Mouse (Mus musculus): Measurements from ENCODE around the gene Fbxo42. TPM values are rescaled to one million over a fixed set of nuclear protein-coding genes. Genes with fewer than 3 reads are reported as not detected.
A peak's percentile ranks its signal among the peaks of the same experiment; 100 is the strongest.

Gene Fbxo42
- polyA plus RNA-seq, 2 experiments = 23.1 to 29.7 TPM

DNA sequence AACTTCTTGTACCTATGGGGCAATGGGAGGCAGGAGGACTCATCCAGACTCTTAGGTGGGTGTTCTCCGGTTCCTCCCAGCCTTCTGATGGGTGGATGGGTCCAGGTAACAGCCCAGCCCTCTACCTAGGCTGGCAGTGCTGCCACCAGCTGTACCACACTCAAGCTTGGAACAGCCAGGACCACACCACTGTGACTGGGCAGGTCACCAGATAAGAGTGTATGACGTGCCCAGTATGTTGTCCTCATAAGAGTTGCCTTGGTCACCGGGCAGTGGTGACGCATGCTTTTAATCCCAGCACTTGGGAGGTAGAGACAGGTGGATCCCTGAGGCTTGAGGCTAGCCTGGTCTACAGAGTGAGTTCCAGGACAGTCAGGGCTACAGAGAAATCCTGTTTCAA lies 85.5 kb downstream of the Fbxo42 start:
- DNase-seq (ENCODE audit: low spot score) (no peak), ATAC-seq (ENCODE audit: low FRiP score, low read depth) (no peak)
- H3K27ac ChIP-seq (replicated peaks; ENCODE audit: low read depth, low read length) = no peak overlapping the region
- H3K4me2 ChIP-seq (replicated peaks; ENCODE audit: low read depth, low read length, severe bottlenecking) = no peak overlapping the region
- H3K27me3 ChIP-seq (ENCODE audit: control insufficient read depth, insufficient read depth, low read length) = no peaks in the 10 kb centered on the region
- no peak for TF ChIP-seq POLR2A (IDR thresholded peaks at IDR 0.05; ENCODE audit: borderline replicate concordance, extremely low read depth, insufficient read depth, insufficient read length)
- H3K4me1 ChIP-seq (ENCODE audit: control insufficient read depth, insufficient read depth, low read length) = no peaks in the 10 kb centered on the region
- WGBS = 88% methylated on average over 4 of the region's 4 CpGs
- no peak overlapping the region for H3K4me3 ChIP-seq (replicated peaks; ENCODE audit: low read length)
- no peaks in the 10 kb centered on the region for H3K9me3 ChIP-seq (ENCODE audit: control insufficient read depth, low read length)
- H3K36me3 ChIP-seq (ENCODE audit: control insufficient read depth, insufficient read depth, low read length) = no peaks in the 10 kb centered on the region
- no peak overlapping the region for H3K9ac ChIP-seq (ENCODE audit: low read depth, low read length, severe bottlenecking)

DNA sequence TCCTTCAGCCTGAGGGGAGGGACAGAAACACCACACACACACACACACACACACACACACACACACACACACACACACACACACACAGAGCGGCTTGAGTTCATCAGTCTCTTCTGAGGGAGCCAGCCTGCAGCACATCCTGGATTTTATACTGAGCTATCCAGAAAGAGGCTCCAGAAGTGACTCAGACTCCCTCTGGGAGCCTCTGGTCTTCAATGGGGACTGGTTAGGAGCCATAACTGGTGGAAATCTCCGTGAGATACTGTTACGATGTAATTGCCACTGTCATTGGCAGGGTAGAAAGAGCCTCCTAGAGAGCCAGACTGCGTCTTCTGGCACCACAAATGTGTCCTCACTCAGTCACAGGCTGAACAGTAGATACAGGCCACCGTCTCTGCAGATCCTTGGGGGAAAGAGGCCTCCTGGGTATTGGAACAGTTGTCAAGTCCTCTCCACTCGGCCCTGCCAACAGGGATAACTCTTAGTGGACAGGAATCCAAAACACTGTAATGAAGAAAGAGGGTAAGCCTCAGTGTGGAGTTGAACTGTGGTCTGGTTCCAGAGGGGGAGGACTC lies 87.9 kb downstream of the Fbxo42 start:
- peaks cover 16% of the 10 kb centered on the region for H3K27me3 ChIP-seq (ENCODE audit: control insufficient read depth, insufficient read depth, low read length)

DNA sequence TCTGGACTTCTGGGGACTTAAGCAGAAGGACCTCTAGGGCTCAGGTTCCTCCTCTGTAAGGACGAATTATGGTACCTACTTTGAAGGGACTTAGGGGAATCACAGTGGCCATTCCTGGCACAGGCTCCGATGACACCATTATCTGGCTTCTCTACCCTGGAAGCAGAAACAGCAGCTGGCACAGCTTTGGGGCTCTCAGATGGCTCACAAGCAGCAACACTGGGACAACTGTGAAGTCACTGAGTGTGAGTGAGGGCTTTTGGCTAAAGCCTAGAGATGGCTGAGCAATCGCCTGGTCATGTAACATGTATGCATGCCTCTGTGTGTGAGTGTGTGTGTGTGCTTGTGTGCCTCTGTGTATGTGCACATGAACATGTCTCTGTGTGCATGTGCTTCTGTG lies 89.1 kb downstream of the Fbxo42 start:
- Histone ChIP-seq H3K36me3 (ENCODE audit: control insufficient read depth, insufficient read depth, low read length) (no peaks in the 10 kb centered on the region), H3K4me1 (ENCODE audit: control insufficient read depth, insufficient read depth, low read length) (peaks cover 21% of the 10 kb centered on the region), H3K27ac (replicated peaks; ENCODE audit: low read depth, low read length) (no peak overlapping the region), H3K4me3 (replicated peaks; ENCODE audit: low read length) (no peak overlapping the region), H3K9me3 (ENCODE audit: control insufficient read depth, low read length) (no peaks in the 10 kb centered on the region), H3K27me3 (ENCODE audit: control insufficient read depth, insufficient read depth, low read length) (peaks cover 26% of the 10 kb centered on the region), H3K9ac (ENCODE audit: low read depth, low read length, severe bottlenecking) (no peak overlapping the region), H3K4me2 (replicated peaks; ENCODE audit: low read depth, low read length, severe bottlenecking) (no peak overlapping the region)
- ATAC-seq (ENCODE audit: low FRiP score, low read depth) = no peak
- 63% methylated on average over 3 of the region's 3 CpGs for WGBS
- TF ChIP-seq POLR2A (IDR thresholded peaks at IDR 0.05; ENCODE audit: borderline replicate concordance, extremely low read depth, insufficient read depth, insufficient read length) = no peak
- DNase-seq (ENCODE audit: low spot score) = no peak

More for the DNA sequence above, 87.9 kb downstream of the Fbxo42 start:
- no peak for TF ChIP-seq POLR2A (IDR thresholded peaks at IDR 0.05; ENCODE audit: borderline replicate concordance, extremely low read depth, insufficient read depth, insufficient read length)
- H3K4me2 ChIP-seq (replicated peaks; ENCODE audit: low read depth, low read length, severe bottlenecking) = no peak overlapping the region
- peaks cover 15% of the 10 kb centered on the region for H3K4me1 ChIP-seq (ENCODE audit: control insufficient read depth, insufficient read depth, low read length)
- no peak for ATAC-seq (ENCODE audit: low FRiP score, low read depth)
- H3K4me3 ChIP-seq (replicated peaks; ENCODE audit: low read length) = no peak overlapping the region
- H3K9me3 ChIP-seq (ENCODE audit: control insufficient read depth, low read length) = no peaks in the 10 kb centered on the region
- DNase-seq (ENCODE audit: low spot score) = no peak
- 59% methylated on average over 6 of the region's 6 CpGs for WGBS
- H3K36me3 ChIP-seq (ENCODE audit: control insufficient read depth, insufficient read depth, low read length) = no peaks in the 10 kb centered on the region
- no peak overlapping the region for H3K9ac ChIP-seq (ENCODE audit: low read depth, low read length, severe bottlenecking)
- H3K27ac ChIP-seq (replicated peaks; ENCODE audit: low read depth, low read length) = no peak overlapping the region

DNA sequence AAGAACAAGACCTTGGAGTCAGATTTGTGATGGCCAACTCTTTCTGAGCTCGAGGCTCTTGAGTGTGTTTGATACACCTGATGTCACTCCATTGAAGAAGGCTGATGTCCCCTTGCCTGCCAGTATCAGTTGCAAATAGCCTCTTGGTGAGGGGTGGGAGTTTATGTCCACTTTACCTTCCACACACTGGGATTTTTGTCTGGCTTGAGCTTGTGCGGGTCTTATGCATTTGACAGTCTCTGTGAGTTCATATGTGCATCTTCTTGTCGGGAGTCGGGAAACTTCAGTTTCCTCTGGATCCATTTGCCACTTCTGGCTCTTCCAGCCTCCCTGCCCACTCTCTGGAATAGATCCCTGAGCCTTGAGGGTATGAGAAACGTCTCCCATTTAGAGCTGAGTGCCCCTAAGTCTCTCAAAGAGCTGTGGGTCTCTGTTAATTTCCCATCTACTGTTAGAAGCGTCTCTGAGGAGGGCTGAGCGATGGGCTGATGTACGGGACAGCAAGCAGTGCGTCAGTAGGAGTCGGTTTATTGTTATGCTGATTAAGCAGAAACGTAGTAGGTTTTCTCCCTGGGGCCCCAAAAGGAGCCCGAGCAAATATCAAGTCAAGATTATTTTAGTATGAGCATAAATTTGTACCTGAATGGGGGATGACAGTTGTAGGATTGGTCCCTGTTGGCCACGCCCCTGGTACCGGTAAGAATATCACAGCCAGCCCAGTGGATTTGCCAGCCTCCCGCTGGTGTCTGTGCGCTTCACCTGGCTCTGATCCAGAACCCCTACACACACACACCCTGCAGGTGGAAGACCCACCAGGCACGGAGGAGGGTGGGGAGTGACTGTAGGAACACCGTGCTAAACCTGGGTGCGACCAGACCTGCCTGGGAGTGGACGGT lies 91.0 kb downstream of the Fbxo42 start:
- peak overlapping the region; percentile 46 for H3K4me3 ChIP-seq (replicated peaks; ENCODE audit: low read length)
- peaks cover 37% of the 10 kb centered on the region for H3K27me3 ChIP-seq (ENCODE audit: control insufficient read depth, insufficient read depth, low read length)
- DNase-seq (ENCODE audit: low spot score) = no peak
- no peaks in the 10 kb centered on the region for H3K9me3 ChIP-seq (ENCODE audit: control insufficient read depth, low read length)
- 5% methylated on average over 20 of the region's 20 CpGs for WGBS
- no peak; the same call in 1 of the 2 replicates for ATAC-seq (ENCODE audit: low FRiP score, low read depth)
- no peak for TF ChIP-seq POLR2A (IDR thresholded peaks at IDR 0.05; ENCODE audit: borderline replicate concordance, extremely low read depth, insufficient read depth, insufficient read length)
- H3K27ac ChIP-seq (replicated peaks; ENCODE audit: low read depth, low read length) = no peak overlapping the region
- H3K36me3 ChIP-seq (ENCODE audit: control insufficient read depth, insufficient read depth, low read length) = no peaks in the 10 kb centered on the region
- peak overlapping the region; percentile 45 for H3K9ac ChIP-seq (ENCODE audit: low read depth, low read length, severe bottlenecking)
- H3K4me2 ChIP-seq (replicated peaks; ENCODE audit: low read depth, low read length, severe bottlenecking) = peak overlapping the region; percentile 72
- peaks cover 33% of the 10 kb centered on the region for H3K4me1 ChIP-seq (ENCODE audit: control insufficient read depth, insufficient read depth, low read length)

DNA sequence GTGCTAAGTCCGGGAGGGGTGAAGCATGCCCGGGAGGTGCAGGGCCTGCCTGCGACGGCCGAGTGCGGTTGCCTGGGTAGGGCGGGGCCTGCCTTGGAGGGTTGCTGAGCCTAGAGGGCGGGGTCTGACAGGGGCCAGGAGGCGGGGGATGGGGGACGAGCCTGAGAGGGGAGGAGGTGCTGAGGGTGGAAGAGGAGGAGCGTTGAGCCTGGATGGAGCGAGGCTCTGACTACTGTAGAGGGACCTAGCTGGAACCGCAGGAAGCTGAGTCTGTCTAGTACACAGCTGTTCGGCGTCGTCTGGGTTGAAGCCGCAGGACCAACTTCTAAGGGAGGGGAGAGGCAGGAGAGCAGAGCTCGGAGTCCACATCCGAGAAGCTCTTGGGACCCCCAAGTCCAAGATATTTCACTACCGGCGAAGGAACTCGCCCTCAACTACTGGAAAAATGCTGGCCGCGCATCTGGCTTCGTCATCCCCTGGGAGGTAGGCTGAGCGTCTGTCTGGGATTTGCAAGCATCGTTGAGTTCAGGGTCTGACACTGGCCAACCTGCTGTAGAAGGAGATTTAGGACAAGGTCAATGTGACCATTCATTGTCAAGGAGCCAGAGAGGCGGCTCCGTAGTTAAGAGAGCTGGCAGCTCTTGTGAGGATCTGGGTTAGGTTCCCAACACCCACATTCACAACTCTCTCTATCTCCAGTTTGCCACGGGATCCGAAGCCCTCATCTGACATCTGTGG lies 91.8 kb downstream of the Fbxo42 start, which contains the start of gene Arhgef19:
TSS of gene Arhgef19 (plus strand) at position 112 of the 738 bp plus-strand sequence.
- peaks cover 37% of the 10 kb centered on the region for H3K27me3 ChIP-seq (ENCODE audit: control insufficient read depth, insufficient read depth, low read length)
- WGBS = under 1% methylated on average over 28 of the region's 31 CpGs
- peak within 1 kb of the TSS; percentile 45 for H3K9ac ChIP-seq (ENCODE audit: low read depth, low read length, severe bottlenecking)
- DNase-seq (ENCODE audit: low spot score) (peak; percentile 84), ATAC-seq (ENCODE audit: low FRiP score, low read depth) (peak; percentile 92)
- no peak within 1 kb of the TSS; the same call in 1 of the 2 replicates for H3K27ac ChIP-seq (replicated peaks; ENCODE audit: low read depth, low read length)
- no peaks in the 10 kb centered on the region for H3K36me3 ChIP-seq (ENCODE audit: control insufficient read depth, insufficient read depth, low read length)
- TF ChIP-seq POLR2A (IDR thresholded peaks at IDR 0.05; ENCODE audit: borderline replicate concordance, extremely low read depth, insufficient read depth, insufficient read length) = no peak
- peak within 1 kb of the TSS; percentile 46 for H3K4me3 ChIP-seq (replicated peaks; ENCODE audit: low read length)
- no peaks in the 10 kb centered on the region for H3K9me3 ChIP-seq (ENCODE audit: control insufficient read depth, low read length)
- peak within 1 kb of the TSS; percentile 72 for H3K4me2 ChIP-seq (replicated peaks; ENCODE audit: low read depth, low read length, severe bottlenecking)
- peaks cover 36% of the 10 kb centered on the region for H3K4me1 ChIP-seq (ENCODE audit: control insufficient read depth, insufficient read depth, low read length)
